Mouse (Mus musculus): Measurements from ENCODE around the gene Med6. TPM values are rescaled to one million over a fixed set of nuclear protein-coding genes. Genes with fewer than 3 reads are reported as not detected.

The Med6 gene
- total and polyA plus RNA-seq, 2 experiments from 2014 or later, result 12.3 to 31.5 TPM

DNA sequence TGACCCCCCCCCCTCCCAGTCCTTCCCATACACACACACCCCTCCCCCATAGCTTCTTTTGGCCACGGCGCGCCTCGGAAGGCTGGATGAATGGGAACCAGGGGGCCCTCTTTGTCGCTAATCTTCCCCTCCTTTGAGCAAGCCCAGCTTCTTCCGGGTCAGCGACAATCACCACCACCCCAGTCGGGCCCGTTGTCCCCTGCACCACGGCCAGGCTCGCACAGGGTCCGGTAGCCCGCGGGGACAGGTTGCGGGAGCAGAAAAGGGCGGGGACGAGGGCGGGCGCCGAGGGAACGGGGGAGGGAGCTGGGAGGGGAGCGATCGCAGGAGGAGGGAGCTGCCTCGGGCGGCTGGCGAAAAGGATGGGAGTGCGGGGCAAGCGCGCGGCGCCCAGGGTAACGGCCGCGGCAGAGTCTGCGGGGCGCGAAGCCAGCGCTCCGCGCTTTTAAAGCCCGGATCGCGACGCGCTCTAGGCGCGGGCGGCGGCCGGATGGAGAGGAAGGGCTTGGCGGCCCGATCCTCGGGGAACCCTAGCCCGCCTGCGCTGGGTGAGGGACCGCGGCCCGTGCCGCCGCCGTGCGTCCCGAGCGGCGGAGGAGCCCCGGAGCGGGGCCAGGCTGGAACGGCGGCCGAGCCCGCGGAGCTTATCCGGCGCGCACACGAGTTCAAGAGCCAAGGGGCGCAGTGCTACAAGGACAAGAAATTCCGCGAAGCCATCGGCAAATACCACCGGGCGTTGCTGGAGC lies 36.3 kb upstream of the Med6 start, which contains the start of gene Ttc9:
TSS of gene Ttc9 (plus strand) at position 335 of the 746 bp plus-strand sequence.
- no peak for TF ChIP-seq CTCF (IDR thresholded peaks at IDR 0.05; ENCODE audit: low read depth)
- peaks cover 12% of the 10 kb centered on the region for H3K4me1 ChIP-seq (ENCODE audit: insufficient read depth, low read length)
- no peaks in the 10 kb centered on the region for H3K27me3 ChIP-seq (ENCODE audit: insufficient read depth, low read length)
- no peaks in the 10 kb centered on the region for H3K36me3 ChIP-seq (ENCODE audit: insufficient read depth, low read length)
- peak within 1 kb of the TSS; percentile 89 for H3K9ac ChIP-seq (replicated peaks; ENCODE audit: low read length)
- H3K9me3 ChIP-seq (ENCODE audit: low read length), result no peaks in the 10 kb centered on the region
- under 1% methylated on average over 72 of the region's 82 CpGs for WGBS
- H3K27ac ChIP-seq, result peak within 1 kb of the TSS; percentile 95
- ATAC-seq, result peak; percentile 85
- peak; percentile 78 for DNase-seq (ENCODE audit: low spot score)
- H3K4me2 ChIP-seq (ENCODE audit: low read depth, low read length), result peak within 1 kb of the TSS; percentile 86
- H3K4me3 ChIP-seq (ENCODE audit: low read length), result peak within 1 kb of the TSS; percentile 68

DNA sequence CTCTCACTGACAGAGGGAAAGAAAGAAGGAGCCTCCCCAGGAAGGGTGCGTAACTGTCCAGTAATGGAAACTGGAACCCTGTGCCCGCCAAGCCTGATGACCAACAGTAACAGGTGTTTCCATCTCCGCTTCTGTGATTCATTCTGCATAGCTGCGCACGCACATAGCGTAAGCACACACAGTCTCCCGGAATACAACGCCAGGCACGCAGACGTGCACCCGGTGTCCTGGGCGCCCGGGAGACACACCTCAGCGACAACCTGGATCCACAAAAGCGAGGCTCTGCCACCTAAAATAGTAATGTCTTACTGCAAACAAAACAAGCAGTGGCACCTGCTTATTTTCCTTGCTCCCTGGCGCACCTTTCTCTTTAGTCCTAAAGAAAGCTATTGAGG lies 35.7 kb upstream of the Med6 start:
- ATAC-seq (peak; percentile 84), DNase-seq (ENCODE audit: low spot score) (peak; percentile 87)
- H3K4me1 ChIP-seq (ENCODE audit: insufficient read depth, low read length), result peaks cover 12% of the 10 kb centered on the region
- H3K4me3 ChIP-seq (ENCODE audit: low read length), result peak overlapping the region; percentile 68
- H3K9ac ChIP-seq (replicated peaks; ENCODE audit: low read length), result peak overlapping the region; percentile 89
- TF ChIP-seq CTCF (IDR thresholded peaks at IDR 0.05; ENCODE audit: low read depth), result no peak
- 1% methylated on average over 16 of the region's 16 CpGs for WGBS
- peak overlapping the region; percentile 95 for H3K27ac ChIP-seq
- no peaks in the 10 kb centered on the region for H3K9me3 ChIP-seq (ENCODE audit: low read length)
- no peaks in the 10 kb centered on the region for H3K27me3 ChIP-seq (ENCODE audit: insufficient read depth, low read length)
- H3K4me2 ChIP-seq (ENCODE audit: low read depth, low read length), result peak overlapping the region; percentile 86
- no peaks in the 10 kb centered on the region for H3K36me3 ChIP-seq (ENCODE audit: insufficient read depth, low read length)

DNA sequence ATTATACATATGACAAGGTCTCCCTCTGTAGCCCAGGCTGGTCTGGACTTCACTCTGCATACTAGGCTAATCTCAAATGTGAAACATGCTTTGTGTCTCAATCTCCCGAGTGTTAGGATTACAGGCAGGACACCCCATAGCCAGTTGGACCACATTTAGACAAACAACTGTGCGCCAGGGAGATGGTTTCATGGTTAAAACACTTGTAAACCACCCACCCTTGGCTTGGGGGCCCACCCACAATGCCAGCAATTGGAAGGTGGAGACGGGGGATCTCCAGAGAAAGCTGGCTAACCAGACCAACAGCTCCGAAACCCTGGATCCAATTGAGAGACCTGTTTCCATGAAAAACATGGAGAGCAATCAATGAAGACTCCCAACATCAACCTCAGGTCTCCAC lies 33.3 kb upstream of the Med6 start:
- no peak overlapping the region for H3K4me2 ChIP-seq (ENCODE audit: low read depth, low read length)
- DNase-seq (ENCODE audit: low spot score) (no peak), ATAC-seq (no peak)
- peaks cover 7% of the 10 kb centered on the region for H3K4me1 ChIP-seq (ENCODE audit: insufficient read depth, low read length)
- TF ChIP-seq CTCF (IDR thresholded peaks at IDR 0.05; ENCODE audit: low read depth), result no peak
- no peak overlapping the region for H3K9ac ChIP-seq (replicated peaks; ENCODE audit: low read length)
- 86% methylated on average over 4 of the region's 4 CpGs for WGBS
- no peaks in the 10 kb centered on the region for H3K36me3 ChIP-seq (ENCODE audit: insufficient read depth, low read length)
- no peak overlapping the region for H3K4me3 ChIP-seq (ENCODE audit: low read length)
- no peak overlapping the region for H3K27ac ChIP-seq
- no peaks in the 10 kb centered on the region for H3K27me3 ChIP-seq (ENCODE audit: insufficient read depth, low read length)
- no peaks in the 10 kb centered on the region for H3K9me3 ChIP-seq (ENCODE audit: low read length)

DNA sequence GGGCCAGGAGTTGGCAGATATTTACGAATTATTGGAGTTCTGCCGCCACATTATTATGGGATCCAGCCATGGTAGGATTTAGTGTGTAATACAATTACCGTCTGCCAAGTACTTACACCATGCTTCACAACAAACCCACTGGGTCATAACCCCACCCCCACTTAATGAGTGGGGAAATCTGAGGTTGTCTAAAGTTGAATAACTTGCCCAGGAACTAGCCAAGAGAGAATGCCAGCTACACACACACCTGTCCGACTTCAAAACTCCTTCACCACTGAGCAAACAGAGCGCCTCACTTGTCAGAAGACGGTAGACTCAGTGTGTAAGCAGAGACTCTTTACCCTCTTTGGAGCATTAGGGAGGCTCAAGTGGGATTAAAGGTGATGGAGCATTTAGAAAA lies 32.6 kb upstream of the Med6 start:
- no peak overlapping the region for H3K4me3 ChIP-seq (ENCODE audit: low read length)
- H3K36me3 ChIP-seq (ENCODE audit: insufficient read depth, low read length), result no peaks in the 10 kb centered on the region
- H3K27me3 ChIP-seq (ENCODE audit: insufficient read depth, low read length), result no peaks in the 10 kb centered on the region
- no peak for DNase-seq (ENCODE audit: low spot score)
- WGBS, result 77% methylated on average over 6 of the region's 6 CpGs
- H3K9ac ChIP-seq (replicated peaks; ENCODE audit: low read length), result no peak overlapping the region
- TF ChIP-seq CTCF (IDR thresholded peaks at IDR 0.05; ENCODE audit: low read depth), result no peak
- H3K27ac ChIP-seq, result no peak overlapping the region
- H3K4me2 ChIP-seq (ENCODE audit: low read depth, low read length), result no peak overlapping the region
- ATAC-seq, result no peak
- H3K4me1 ChIP-seq (ENCODE audit: insufficient read depth, low read length), result peaks cover under 1% of the 10 kb centered on the region; the same call in 1 of the 2 replicates
- H3K9me3 ChIP-seq (ENCODE audit: low read length), result no peaks in the 10 kb centered on the region

DNA sequence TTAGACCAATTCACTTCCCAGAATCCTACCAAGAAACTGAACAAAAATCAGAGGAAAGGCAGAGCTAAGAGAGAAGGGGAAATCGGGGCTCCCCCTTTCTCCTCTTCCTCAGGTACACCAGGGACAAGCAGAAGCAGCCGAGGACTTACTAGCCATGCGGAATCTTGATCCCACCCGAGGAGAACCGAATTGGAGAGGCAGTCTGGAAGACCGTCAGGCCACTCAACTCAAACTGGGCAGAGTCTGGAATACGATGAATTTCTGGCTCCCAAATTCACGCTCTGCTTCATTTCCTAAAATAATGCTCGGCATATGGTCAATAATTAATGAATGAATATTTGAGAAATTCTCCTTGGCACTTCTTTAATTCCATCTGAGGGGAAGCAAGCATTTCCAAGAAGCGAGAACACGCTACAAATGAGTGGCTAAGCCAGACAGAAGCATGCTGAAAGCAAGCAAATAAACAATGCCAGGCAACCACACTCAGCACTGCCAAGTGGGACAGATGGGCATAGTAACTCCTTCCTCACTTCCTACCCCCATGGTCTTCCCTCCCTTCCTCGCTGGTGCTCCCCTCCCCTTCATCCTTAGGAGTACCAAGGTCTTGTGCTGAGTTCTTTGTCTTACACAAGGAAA lies 31.5 kb upstream of the Med6 start:
- no peak for TF ChIP-seq CTCF (IDR thresholded peaks at IDR 0.05; ENCODE audit: low read depth)
- no peaks in the 10 kb centered on the region for H3K4me1 ChIP-seq (ENCODE audit: insufficient read depth, low read length)
- DNase-seq (ENCODE audit: low spot score), result peak; percentile 30
- 55% methylated on average over 12 of the region's 12 CpGs for WGBS
- no peak overlapping the region for H3K4me3 ChIP-seq (ENCODE audit: low read length)
- H3K36me3 ChIP-seq (ENCODE audit: insufficient read depth, low read length), result no peaks in the 10 kb centered on the region
- H3K9ac ChIP-seq (replicated peaks; ENCODE audit: low read length), result no peak overlapping the region
- no peak for ATAC-seq
- H3K9me3 ChIP-seq (ENCODE audit: low read length), result no peaks in the 10 kb centered on the region
- H3K27me3 ChIP-seq (ENCODE audit: insufficient read depth, low read length), result no peaks in the 10 kb centered on the region
- H3K4me2 ChIP-seq (ENCODE audit: low read depth, low read length), result no peak overlapping the region
- H3K27ac ChIP-seq, result no peak overlapping the region

DNA sequence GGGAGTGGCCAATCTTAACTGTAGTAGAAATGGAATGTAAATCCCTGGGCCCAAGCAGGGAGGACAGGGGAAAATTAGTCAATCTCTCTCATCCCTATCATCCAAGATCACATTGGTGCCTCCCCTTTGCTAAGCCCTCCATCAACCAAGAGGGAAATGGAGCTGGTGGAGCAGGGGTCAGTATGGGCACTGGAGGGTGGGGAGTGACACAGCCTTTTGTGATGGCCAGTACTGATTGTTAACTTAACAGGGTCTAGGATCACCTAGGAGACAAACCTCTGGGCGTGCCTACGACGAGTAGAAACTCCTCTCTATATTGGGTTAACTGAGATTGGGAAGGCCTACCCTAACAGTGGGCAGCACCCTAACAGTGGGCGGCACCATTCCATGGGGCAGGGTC lies 28.6 kb upstream of the Med6 start:
- Histone ChIP-seq H3K4me3 (ENCODE audit: low read length) (no peak overlapping the region), H3K9me3 (ENCODE audit: low read length) (no peaks in the 10 kb centered on the region), H3K4me1 (ENCODE audit: insufficient read depth, low read length) (no peaks in the 10 kb centered on the region), H3K4me2 (ENCODE audit: low read depth, low read length) (no peak overlapping the region), H3K27me3 (ENCODE audit: insufficient read depth, low read length) (no peaks in the 10 kb centered on the region), H3K27ac (no peak overlapping the region), H3K9ac (replicated peaks; ENCODE audit: low read length) (no peak overlapping the region), H3K36me3 (ENCODE audit: insufficient read depth, low read length) (no peaks in the 10 kb centered on the region)
- TF ChIP-seq CTCF (IDR thresholded peaks at IDR 0.05; ENCODE audit: low read depth), result no peak
- WGBS, result 63% methylated on average over 4 of the region's 4 CpGs
- DNase-seq (ENCODE audit: low spot score) (no peak), ATAC-seq (no peak)

DNA sequence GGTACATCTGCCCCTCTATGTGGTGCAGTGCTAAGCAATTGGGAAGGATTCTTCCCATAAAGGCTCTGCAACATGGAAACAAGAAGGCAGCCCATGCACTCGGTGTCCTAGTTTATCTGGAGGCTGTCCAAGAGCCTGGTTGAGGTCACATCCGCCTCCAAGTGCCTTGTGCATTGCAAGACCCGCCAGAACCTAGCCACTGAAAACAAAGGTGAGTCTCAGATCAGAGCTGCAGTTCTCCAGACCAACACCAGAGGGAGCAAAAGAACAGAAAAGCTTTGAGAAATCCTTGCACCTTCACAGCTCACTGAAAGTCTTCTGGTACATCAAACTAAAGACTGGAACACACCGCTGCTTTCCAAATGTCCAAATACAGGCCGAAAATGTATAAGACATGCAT lies 24.5 kb upstream of the Med6 start:
- ATAC-seq (peak; percentile 58; the same call in 1 of the 2 replicates), DNase-seq (ENCODE audit: low spot score) (peak; percentile 87)
- Histone ChIP-seq H3K27me3 (ENCODE audit: insufficient read depth, low read length) (no peaks in the 10 kb centered on the region), H3K4me1 (ENCODE audit: insufficient read depth, low read length) (no peaks in the 10 kb centered on the region), H3K9ac (replicated peaks; ENCODE audit: low read length) (no peak overlapping the region), H3K27ac (no peak overlapping the region), H3K4me3 (ENCODE audit: low read length) (no peak overlapping the region), H3K4me2 (ENCODE audit: low read depth, low read length) (no peak overlapping the region), H3K36me3 (ENCODE audit: insufficient read depth, low read length) (no peaks in the 10 kb centered on the region), H3K9me3 (ENCODE audit: low read length) (no peaks in the 10 kb centered on the region)
- TF ChIP-seq CTCF (IDR thresholded peaks at IDR 0.05; ENCODE audit: low read depth), result peak; percentile 91
- WGBS, result 15% methylated on average over 5 of the region's 5 CpGs
